Mouse (Mus musculus) intestine, embryonic 16.5 days (tissue): ENCODE data around the gene Slc25a19. TPM values are rescaled to one million over a fixed set of nuclear protein-coding genes. Genes with fewer than 3 reads are reported as not detected.

Experiments used
- ATAC-seq: fragments of 200-750 bp; cut with Nextera tagmentation; 2 replicates; pipeline ENCODE4 v1.8.0; 2017; ENCODE audit warnings: moderate TSS enrichment, moderate library complexity
- H3K27ac ChIP-seq: fragments of 300-500 bp; sonication (generic); 2 replicates; pipeline ENCODE4 v1.5.1; 2014; ENCODE audit warnings: mild to moderate bottlenecking, low read length
- H3K27me3 ChIP-seq: fragments of 300-500 bp; sonication (generic); replicated peaks from 2 replicates; pipeline ENCODE4 v1.6.1; 2014; ENCODE audit warnings: low read length, control low read depth, mixed read lengths; ENCODE audit not compliant: control insufficient read depth, insufficient read depth
- H3K36me3 ChIP-seq: fragments of 300-500 bp; sonication (generic); 2 replicates; pipeline ENCODE4 v1.6.1; 2014; ENCODE audit warnings: low read length, control low read depth; ENCODE audit not compliant: control insufficient read depth, insufficient read depth
- H3K4me1 ChIP-seq: fragments of 300-500 bp; sonication (generic); 2 replicates; pipeline ENCODE4 v1.6.1; 2014; ENCODE audit warnings: low read length, control low read depth, mixed read lengths; ENCODE audit not compliant: control insufficient read depth, insufficient read depth
- H3K4me2 ChIP-seq: fragments of 300-500 bp; sonication (generic); 2 replicates; pipeline ENCODE4 v1.6.1; 2014; ENCODE audit warnings: low read depth, low read length, control low read depth
- H3K4me3 ChIP-seq: fragments of 300-500 bp; sonication (generic); 2 replicates; pipeline ENCODE4 v1.5.1; 2014; ENCODE audit warnings: mild to moderate bottlenecking, low read length
- H3K9ac ChIP-seq: fragments of 300-500 bp; sonication (generic); 2 replicates; pipeline ENCODE4 v1.6.1; 2014; ENCODE audit warnings: low read depth, low read length
- H3K9me3 ChIP-seq: fragments of 300-500 bp; sonication (generic); 2 replicates; pipeline ENCODE4 v1.6.1; 2016; ENCODE audit warnings: low read length, control low read depth; ENCODE audit not compliant: control insufficient read depth
- WGBS: fragments of 180-500 bp; shearing (Covaris S2); extraction: QIAGEN DNeasy Blood & Tissue Kit; methylation state at CpG from one replicate; pipeline ENCODE4 v1.1.7; 2014; 5-methylcytosine and 5-hydroxymethylcytosine counted together
- polyA plus RNA-seq: library from polyadenylated mRNA; unstranded; fragments of >200 nt; fragmentation: Nextera tagmentation; extraction: Ambion mirVana; gene quantifications from 2 replicates; pipeline ENCODE4 v1.2.1, GENCODE M21; 2015

Slc25a19 gene
- polyA plus RNA-seq, 1 experiment from 2014 or later = 31.3 TPM

DNA sequence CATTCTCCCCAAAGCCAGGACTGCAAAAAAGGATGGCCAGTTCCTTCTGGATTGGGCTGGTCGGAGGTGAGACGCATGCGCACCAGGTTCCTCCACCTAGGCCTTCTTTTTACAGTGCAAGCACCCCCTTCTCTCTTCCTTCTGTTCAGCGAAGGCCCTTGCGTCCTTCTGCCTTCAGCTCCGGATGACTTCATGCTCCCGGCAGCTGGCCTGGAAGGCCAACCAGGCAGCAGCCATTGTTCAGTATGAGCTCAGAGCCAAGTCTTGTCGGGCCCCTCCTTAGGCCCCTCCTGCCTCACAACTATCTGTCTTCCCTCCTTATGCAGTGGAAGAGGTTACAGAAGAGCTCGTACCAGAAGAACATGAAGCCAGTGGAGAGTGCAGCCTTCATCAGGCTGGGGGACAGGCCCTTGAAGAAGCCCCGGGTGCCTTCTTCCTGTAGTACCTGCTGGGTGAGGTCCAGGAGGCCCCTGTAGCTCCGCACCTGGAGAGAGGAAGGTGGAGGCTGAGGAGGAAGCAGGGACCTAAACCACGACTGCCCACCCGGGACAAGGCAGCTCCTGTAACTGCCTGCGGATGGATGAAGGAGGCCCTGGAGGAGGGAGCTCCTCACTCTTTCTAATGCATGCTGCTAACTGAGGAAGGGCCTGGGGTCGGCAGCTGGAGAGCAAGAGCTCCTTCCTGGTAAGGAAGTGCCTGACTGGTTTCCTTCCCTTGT lies 12.8 kb downstream of the Slc25a19 start:
- WGBS = 73% methylated on average over 15 of the region's 15 CpGs
- no peak for ATAC-seq
- H3K9me3 ChIP-seq = no peaks in the 10 kb centered on the region
- H3K4me2 ChIP-seq = no peak overlapping the region
- H3K9ac ChIP-seq = peak overlapping the region; percentile 49
- H3K36me3 ChIP-seq = 0 out of 2 replicates have a peak, but pooled peaks cover 3% of the 10 kb centered on the region
- peak overlapping the region; percentile 15; the same call in 1 of the 2 replicates for H3K27ac ChIP-seq
- H3K27me3 ChIP-seq = no peaks in the 10 kb centered on the region
- no peak overlapping the region for H3K4me3 ChIP-seq
- H3K4me1 ChIP-seq = peaks cover 15% of the 10 kb centered on the region

DNA sequence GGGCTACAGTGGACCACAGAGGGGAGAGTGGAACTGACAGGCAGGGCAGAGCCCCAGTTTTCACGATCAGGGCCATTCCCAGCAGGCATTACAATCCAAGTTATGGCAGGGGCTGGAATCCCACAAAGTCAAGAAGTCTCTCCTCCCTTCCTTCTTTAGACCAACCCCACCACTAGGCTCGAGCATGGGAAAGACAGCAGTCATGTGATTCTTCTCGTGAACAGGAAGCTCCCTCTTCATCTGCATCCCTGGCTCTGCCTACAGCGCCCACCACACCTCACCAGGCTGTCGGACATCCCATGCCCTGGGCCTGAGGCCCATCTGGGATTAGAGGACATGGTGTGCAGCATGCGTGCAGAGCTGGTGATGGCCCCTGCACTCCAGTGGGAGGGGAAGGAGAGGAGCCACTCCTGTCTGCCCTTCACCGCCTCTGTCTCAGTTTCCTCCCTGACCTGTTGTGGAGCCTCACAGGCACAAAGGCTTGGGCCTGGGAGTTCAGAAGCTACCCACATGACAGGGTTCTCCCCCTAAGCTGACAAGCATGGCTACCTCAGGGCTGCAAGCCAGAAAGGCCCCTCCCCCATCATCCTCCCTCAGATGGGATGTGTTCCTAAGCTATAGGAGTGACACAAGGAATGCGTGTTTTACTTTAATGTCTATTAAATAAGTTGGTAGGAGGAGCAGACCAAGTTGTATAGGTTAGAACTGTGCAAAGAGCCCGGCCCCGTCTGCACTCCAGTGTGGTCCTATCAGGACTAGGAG lies 13.6 kb downstream of the Slc25a19 start:
- 85% methylated on average over 10 of the region's 10 CpGs for WGBS
- Histone ChIP-seq H3K27ac (no peak overlapping the region), H3K36me3 (no peaks in the 10 kb centered on the region), H3K9me3 (no peaks in the 10 kb centered on the region), H3K4me2 (no peak overlapping the region), H3K4me1 (peaks cover 15% of the 10 kb centered on the region), H3K9ac (no peak overlapping the region), H3K4me3 (no peak overlapping the region), H3K27me3 (no peaks in the 10 kb centered on the region)
- no peak for ATAC-seq

DNA sequence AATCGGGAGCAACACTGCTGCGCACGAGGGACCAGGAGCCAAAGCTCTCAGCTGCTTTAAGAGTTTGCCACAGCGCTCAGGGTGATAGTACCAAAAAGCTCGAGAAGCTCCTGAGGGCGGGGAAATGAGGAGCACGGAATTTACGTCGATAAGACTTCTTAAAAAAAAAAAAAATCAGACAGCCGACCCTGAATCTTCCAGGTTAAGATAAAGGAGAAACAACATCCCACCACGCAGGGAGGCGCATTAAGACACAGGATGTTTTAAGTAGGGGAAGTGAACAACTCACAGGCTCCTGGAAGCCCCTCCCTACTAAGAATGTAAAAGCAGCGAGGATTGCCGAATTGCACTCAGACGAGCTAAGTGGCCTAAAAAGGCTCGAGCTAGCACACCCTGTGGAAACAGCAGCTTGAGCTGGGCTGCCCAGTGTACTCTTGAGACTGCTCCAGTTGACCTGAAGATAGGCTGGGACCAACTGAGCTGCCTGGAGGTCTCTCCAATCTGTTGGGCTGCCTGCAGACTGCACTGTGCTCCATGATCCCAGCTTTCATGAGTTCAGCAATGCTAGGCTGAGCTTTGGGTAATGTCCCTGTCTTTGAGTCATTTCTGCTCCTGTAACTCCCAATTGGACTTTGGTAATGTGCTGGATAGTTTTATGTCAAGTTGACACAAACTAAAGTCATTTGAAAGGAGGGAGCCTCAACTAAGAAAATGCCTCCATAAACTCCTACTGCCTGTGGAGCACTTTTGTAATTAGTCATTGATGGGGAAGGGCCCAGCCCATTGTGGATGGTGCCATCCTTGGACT lies 14.8 kb downstream of the Slc25a19 start:
- peak; percentile 3; the same call in 1 of the 2 replicates for ATAC-seq
- Histone ChIP-seq H3K4me1 (peaks cover 15% of the 10 kb centered on the region), H3K9ac (peak overlapping the region; percentile 80), H3K4me3 (peak overlapping the region; percentile 69), H3K4me2 (peak overlapping the region; percentile 90), H3K36me3 (peaks cover 2% of the 10 kb centered on the region; the same call in 1 of the 2 replicates), H3K9me3 (no peaks in the 10 kb centered on the region), H3K27ac (peak overlapping the region; percentile 96), H3K27me3 (no peaks in the 10 kb centered on the region)
- WGBS = under 1% methylated on average over 16 of the region's 16 CpGs

DNA sequence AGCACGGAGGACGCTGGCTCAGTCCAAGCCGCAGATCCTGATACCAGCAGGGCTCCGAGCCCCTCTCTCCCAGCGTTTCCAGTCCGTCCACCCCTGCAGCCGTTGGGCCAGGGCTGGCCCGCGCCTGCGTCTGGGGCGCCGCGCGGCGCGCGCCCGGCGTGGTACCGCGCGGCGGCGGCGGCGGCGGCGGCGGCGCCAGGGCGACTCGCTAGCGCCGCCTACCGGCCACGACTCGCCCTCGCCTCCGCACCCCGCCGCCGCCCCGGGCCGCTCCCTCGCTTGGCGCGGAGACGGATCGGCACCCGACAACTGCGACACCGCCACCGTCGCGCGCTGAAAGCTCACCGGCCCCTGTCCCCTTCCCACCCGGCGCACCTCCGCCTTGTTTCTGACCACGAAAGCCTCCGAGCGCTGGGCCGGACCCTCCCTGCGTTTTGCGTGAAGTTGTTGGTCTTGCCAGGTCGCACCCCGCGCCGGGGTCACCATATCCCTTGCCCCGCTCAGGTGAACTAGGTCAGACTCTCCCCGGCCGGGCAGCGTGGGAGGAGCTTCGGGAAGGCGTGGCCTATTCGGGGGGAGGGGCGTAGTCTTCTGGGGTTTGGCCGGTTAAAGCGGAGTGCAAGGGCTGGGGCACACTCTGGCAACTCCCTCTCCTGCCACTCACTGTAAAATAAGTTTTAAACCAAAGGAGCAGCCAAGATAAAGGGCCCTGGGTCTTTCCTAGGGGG lies 15.5 kb downstream of the Slc25a19 start, which contains the start of gene Mif4gd:
Gene Mif4gd, minus strand, starts transcription at position 560 of the 728 bp plus-strand sequence.
- Histone ChIP-seq H3K9me3 (no peaks in the 10 kb centered on the region), H3K36me3 (peaks cover 2% of the 10 kb centered on the region)

DNA sequence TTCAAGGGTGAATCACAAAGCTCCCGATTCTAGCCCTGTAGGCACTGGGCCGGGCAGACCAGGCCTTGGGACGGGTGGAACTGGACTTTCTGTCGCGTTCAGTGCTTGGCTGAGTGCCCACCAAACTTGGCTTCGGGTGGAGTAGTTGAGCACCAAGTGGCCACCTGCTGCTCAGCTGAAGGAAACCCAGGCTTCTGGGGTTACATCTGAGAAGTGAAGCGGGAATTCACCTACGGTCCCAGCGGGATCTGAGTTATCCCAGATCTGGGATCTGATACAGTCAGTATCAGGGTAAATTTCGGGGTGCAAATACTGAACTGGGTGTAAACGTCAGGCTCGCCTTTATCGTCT lies 16.1 kb downstream of the Slc25a19 start:
- Histone ChIP-seq H3K27ac (peak overlapping the region; percentile 96), H3K27me3 (no peaks in the 10 kb centered on the region), H3K4me2 (peak overlapping the region; percentile 90), H3K9me3 (no peaks in the 10 kb centered on the region), H3K4me3 (peak overlapping the region; percentile 69), H3K36me3 (peaks cover 6% of the 10 kb centered on the region), H3K9ac (peak overlapping the region; percentile 80), H3K4me1 (peaks cover 15% of the 10 kb centered on the region)
- 2% methylated on average over 13 of the region's 13 CpGs for WGBS
- peak; percentile 37 for ATAC-seq

More for the DNA sequence above, 15.5 kb downstream of the Slc25a19 start, which contains the start of gene Mif4gd:
- peaks cover 15% of the 10 kb centered on the region for H3K4me1 ChIP-seq
- peak within 1 kb of the TSS; percentile 80 for H3K9ac ChIP-seq
- ATAC-seq = peak; percentile 92
- under 1% methylated on average over 79 of the region's 80 CpGs for WGBS
- H3K27ac ChIP-seq = peak within 1 kb of the TSS; percentile 96
- H3K27me3 ChIP-seq = no peaks in the 10 kb centered on the region
- H3K4me2 ChIP-seq = peak within 1 kb of the TSS; percentile 90
- peak within 1 kb of the TSS; percentile 69 for H3K4me3 ChIP-seq

DNA sequence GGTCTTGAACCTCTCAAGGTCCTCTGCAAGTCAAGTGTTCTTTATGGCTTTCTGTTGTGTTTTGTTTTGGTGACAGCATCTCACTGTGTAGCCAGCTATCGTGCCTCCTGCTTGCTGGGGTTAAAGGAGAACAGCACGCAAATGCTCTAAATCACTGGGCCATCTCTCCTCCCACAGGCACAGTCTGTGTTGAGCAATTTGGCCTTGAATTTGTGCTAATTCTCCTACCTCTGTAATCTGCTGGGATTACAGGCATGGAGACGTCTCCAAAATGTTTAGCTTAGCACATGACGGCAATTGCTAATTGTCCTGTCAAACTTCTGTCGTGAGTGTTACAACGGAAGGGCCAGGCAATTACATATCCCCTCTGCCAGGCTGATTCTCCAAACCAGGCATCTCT lies 16.9 kb downstream of the Slc25a19 start:
- Histone ChIP-seq H3K4me3 (no peak overlapping the region), H3K9me3 (no peaks in the 10 kb centered on the region), H3K36me3 (peaks cover 12% of the 10 kb centered on the region), H3K9ac (peak overlapping the region; percentile 80; the same call in 1 of the 2 replicates), H3K4me1 (peaks cover 15% of the 10 kb centered on the region), H3K4me2 (no peak overlapping the region), H3K27ac (0 out of 2 replicates have a peak overlapping the region, but pooled peaks have one; percentile 96), H3K27me3 (no peaks in the 10 kb centered on the region)
- 66% methylated on average over 6 of the region's 6 CpGs for WGBS
- ATAC-seq = no peak

DNA sequence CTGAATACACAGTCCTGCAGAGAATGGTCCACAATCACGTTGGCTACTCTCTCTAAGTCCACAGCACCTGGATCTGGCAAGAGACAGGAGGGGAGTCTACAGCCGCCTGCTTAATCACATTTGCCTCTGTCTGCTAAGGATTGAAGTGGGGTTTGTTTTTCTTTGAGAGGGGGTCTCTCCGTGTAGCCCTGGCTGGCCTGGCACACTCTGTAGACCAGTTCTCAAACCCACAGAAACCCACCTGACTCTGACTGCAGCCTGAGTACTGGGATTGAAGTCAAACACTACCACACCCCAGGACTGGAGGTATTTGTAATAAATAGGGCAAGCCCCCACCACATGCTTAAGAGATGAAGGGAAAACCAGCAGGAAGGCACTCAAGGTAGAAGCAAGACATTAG lies 18.5 kb downstream of the Slc25a19 start:
- ATAC-seq = no peak
- Histone ChIP-seq H3K4me3 (no peak overlapping the region), H3K9me3 (no peaks in the 10 kb centered on the region), H3K4me2 (no peak overlapping the region), H3K9ac (no peak overlapping the region), H3K36me3 (peaks cover 16% of the 10 kb centered on the region), H3K4me1 (peaks cover 22% of the 10 kb centered on the region), H3K27ac (no peak overlapping the region), H3K27me3 (no peaks in the 10 kb centered on the region)
- WGBS = 67% methylated on average over 3 of the region's 3 CpGs

DNA sequence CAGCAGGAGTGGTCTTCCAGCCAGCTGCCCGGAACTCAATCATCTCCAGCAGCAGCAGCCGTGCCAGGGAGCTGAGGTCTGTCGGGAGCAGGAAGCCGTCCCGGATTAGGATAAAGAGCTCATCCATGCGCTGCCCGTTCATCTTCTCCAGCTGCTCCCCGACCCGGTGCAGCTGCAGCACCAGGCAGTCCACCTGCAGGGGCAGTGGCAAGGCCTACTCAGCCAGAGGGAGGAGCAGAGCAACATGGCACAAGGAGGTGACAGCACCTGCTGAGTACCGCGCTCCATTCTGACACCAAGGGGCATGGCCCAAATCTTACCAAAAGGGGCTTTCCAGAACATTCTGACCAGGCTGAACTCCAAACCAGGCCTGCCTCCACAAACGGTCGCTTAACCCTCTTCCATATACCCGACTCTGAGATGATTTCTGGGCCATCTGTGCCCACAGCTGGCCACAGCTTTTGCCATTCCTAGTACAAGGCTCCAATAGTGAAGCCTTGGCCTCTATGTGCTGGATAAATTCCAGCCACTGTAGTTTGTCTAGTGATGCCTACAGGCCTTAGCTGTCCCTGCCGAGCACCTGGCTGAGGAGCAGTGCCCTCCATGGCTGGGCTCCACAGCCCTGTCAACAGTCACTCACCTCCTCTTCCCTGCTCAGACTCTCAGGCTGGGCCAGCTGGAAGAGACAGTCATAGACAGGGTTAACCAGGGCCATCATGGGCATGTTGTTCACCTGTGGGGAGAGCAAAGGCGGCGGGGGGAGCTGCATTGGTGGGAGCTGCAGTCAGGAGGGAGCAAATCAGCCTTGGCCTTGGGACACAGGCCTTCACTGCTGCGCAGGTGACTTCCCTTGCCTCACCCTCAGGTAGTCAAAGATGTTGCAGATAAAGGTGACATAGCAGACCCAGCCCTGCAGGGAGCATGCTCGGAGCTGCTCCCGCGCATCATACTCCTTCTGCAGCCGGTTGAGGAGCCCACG lies 19.4 kb downstream of the Slc25a19 start:
- H3K27ac ChIP-seq = no peak overlapping the region
- H3K4me3 ChIP-seq = no peak overlapping the region
- ATAC-seq = no peak
- no peak overlapping the region for H3K9ac ChIP-seq
- H3K4me1 ChIP-seq = peaks cover 20% of the 10 kb centered on the region
- no peaks in the 10 kb centered on the region for H3K27me3 ChIP-seq
- H3K9me3 ChIP-seq = no peaks in the 10 kb centered on the region
- no peak overlapping the region for H3K4me2 ChIP-seq
- H3K36me3 ChIP-seq = peaks cover 16% of the 10 kb centered on the region
- WGBS = 77% methylated on average over 23 of the region's 23 CpGs
